Mouse (Mus musculus) testis, postnatal 14 days (tissue): ENCODE measurements at regions not wholly inside any gene's neighbourhood (a gene's known extent, or its start where the extent isn't known, plus 50 kb on each side); places are given as distances from the start of the nearest gene placed in this dataset.

ENCODE experiments used
- DNase-seq: peaks from one replicate; pipeline ENCODE4 v3.0.0; 2021; ENCODE audit warnings: low spot score

DNA sequence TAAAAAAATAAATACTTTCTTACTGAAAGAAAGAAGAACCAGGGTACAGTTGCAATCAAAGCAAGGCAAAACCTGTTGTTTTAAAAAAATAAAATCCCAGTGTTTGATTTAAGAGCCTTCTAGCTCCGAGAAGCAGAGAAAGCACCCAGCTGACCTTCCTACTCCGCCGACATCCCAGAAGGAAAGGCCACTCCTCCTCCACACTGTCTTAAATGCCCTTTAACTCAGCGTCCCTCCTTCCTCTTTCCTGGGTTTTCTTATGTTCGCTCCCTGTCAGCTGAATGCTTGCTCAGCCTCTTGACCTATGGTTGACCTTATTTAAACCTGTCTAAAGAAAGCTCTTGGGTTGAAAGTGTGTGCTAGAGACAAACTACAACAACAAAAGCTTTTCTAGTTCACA lies 79.1 kb downstream of the Sptssa start:
- DNase-seq, result no peak

DNA sequence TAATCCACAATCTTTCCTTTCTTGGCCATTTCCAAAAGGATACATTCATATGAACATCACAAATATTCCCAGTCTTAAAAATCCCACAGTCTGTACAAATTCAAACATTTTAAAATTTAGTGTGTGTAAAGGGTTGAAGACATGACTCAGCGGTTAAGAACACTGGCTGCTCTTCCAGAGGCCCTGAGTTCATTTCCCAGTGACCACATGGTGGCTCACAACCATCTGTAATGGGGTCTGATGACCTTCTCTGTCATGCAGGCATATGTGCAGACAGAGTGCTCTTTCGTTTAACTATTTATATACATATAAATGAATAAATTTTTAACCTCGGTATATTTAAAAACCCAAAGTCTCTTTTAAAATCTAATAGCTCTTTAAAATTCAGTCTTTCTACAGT lies 79.6 kb downstream of the Sptssa start:
- no peak for DNase-seq

DNA sequence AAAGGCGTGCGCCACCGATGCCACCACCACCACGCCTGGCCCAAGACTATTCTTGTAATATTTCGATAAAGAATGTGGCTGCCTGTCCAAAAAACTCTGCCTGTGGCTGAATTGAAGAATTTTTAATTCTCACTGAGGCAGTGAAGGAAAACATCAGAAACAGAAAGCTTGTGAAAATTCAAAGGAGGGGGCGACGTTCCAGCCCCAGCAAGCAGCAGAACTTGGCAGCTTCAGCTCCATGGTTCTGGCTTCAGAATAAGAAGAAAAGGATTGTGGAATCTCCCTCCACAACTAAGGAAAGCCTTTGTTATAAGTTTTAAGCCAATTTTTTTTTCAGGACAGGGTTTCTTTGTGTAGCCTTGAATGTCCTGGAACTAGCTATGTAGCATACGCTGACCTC lies 83.5 kb downstream of the Sptssa start:
- DNase-seq, result no peak

DNA sequence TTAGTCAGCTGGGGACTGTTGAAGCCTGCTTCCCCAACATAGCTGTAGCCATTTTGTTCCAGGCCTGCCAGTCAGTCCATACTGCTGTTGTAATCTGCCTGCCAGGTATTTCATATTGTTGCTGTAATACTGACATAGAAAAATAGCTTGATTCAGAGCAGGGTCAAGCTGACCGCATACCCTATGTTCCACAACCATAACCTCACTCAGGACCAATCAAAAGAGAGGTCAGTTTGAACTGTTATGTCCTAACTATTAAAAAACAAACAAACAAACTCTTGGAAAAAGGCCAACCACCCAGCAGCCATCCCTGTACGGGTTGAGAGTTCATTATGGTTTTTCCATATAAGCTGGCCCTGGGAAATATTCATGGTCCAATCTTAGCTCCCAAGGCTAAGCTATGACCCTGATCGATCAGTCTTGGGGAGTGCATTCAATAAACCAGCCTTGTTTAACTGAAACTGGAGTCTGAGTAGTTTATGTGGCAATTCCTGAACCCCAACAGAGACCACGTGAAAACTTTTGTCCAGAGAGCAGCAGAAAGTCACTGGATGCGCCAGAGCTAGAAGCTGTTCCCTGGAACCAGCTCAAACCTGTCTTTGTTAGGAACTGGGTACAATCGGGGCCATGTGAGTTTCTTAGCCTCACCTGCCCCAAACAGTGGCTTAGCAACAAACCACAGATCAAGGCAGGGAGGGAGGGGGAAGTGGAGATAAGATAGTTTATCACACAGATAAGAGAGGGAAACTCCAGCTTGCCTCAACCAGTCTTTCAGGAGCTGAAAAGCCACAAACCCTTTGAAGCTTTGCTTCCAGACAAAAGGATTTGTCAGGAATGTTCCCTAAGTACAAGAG lies 88.1 kb downstream of the Sptssa start:
- no peak for DNase-seq

DNA sequence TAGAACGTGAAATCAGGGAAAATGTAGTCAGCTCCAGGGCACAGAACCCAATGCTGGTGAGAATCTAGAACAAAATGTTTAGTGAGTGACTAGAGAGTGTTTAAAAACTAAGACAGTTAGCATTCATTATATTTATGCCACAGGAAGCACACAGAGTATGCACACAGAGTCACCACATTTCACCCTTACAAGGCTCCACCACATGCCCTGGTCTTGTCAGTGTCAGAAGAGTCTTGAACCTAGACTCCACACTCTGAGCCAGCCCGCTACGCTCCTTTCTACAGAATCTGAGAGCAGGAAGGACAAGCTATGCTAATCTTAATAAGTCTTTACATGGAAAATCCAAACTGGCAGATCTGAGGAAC lies 89.0 kb downstream of the Sptssa start:
- DNase-seq, result no peak

DNA sequence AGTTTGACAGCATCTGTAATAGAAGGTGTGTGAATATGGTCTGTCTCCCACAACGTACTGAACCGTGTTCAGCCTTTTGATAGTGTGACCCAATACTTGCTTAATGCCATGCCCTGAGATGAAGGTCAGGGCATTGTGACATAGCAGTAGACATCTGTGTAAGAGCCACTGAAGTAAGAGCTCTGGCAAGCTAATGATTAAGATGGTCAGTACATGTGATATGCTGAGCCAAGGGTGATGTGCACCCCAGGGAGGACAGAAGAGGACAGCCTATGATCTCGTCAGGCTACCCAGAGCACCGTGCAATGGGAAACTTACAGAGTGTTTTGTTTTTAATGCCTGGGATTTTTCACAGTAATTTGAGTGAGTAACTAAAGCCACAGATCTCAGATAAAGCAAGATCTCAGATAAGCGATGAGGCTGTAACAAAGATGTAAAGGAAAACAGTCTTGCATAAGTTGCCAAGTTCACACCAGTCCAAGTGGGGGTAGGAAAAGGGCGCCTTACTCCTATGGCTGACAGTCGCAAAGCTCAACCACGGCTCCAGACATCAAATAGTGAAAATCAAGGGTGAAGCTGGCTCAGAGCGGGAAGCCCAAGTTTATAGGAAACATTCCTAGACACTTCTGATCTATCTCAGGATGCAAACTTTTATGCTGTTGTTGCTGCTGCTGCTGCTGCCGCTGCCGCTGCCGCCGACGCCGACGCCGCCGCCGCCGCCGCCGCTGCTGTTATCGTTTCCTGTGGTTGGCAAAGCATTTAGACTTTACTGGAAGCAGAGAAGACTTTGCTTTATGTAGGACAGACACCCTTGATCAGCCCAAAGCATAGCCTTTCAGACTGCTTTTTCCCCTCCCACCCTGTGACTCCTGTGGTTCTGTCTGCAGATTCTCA lies 89.6 kb downstream of the Sptssa start:
- DNase-seq, result no peak

DNA sequence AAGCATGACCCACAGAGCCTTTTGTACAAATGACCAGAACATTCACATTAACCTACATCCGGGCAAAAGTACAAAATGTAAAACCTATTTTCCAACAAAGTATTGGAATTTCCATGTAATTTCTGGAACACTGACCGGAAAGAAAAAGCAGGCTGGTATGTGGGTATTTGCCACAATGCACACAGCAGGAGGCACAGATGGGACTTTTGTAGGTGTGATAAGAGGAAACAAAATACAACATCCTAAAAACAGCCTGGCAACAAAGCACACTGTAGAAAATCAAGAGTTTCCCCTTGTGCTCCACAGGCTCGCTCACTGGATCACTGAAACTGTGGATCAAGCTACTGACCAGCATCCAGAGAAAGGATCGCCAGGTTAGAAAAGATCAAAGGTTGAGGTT lies 94.4 kb downstream of the Sptssa start:
- no peak for DNase-seq

DNA sequence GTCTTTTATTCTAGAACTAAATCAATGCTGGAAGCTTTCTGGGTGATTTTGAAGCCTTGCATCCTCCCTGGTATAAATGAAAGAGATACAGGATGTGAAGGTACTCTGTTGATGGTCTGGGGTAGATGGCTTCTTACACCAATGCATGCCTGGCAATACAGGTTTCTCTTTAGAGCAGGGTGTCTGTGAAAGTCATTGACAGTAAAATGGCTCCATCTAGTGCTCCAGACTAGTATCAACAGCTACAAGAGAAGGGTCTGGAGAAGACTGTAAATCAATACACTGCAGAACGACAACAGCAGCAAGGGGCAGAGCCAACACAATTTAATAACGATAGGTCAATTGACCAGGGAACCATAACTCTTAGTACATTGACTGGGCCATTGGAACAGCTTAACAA lies 98.3 kb downstream of the Sptssa start:
- no peak for DNase-seq

DNA sequence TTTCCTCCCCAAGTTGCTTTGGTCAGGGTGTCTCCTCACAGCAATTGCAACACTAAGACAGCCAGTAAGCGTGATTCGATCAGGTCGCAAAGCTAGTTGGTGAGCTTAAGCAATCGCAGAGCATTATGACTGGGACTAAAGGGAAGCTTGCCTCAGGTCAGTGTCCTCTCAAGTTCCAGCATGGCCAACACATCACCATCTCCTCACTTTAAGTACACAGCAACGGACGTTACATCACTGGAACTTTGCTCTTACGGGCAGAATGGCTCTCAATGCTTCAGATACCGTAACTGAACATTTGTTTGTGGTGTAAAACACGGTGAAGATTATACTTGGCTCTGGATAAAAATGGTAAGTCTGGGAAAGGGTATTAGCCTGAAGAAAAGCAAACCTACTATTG lies 106.7 kb downstream of the Sptssa start:
- DNase-seq, result no peak

DNA sequence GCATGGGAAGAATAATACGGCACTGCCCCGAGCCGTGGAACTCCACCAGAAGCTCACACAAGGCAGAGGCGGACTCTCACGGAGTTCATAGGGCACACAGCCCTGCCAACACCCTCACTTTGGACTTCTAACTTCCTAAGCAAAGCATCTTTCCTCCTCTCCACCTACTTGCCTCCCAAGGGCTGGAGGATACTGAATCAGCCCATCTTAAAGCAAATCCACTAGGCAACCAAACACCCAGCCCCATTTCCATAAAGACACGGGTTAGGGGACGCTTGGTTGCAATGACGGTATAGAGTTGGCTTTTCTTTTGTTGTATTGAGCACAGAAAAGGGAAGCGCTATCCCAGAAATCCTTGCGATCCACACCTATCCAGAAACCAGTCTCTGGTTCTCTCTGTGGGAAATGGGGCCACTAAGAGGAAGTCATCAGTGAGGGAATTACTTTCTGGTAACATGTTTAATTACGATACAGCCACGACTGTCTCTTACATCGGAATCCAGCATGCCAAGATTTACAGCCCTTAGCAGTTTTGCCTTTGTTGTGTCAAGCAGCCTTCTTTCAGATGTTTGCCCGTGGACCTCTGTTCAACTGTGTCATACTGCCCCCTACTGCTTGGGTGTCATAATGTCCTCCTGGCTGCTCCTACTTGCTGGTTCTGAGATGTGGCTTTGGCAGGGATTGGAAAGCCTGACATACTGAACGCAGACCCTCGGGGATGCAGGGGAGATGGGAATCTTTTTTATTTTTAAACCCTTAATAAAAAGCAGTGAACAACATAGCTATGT lies 110.4 kb downstream of the Sptssa start:
- DNase-seq, result peak; percentile 49

DNA sequence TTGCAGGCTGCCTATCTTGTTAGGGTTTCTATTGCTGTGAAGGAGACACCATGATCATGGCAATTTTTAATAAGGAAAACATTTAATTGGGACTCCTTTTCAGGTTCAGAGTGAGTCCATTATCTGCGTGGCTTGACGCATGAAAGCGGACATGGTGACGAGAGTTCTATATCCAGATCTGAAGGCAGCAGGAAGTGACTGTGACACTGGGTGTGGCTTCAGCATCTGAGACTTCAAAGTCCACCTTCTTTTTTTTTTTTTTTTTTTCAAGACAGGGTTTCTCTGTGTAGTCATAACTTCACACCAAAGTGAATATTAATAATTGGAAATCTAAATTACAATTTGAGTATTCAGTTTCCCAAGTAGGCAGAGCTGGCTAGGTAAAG lies 118.1 kb downstream of the Sptssa start:
- no peak for DNase-seq

DNA sequence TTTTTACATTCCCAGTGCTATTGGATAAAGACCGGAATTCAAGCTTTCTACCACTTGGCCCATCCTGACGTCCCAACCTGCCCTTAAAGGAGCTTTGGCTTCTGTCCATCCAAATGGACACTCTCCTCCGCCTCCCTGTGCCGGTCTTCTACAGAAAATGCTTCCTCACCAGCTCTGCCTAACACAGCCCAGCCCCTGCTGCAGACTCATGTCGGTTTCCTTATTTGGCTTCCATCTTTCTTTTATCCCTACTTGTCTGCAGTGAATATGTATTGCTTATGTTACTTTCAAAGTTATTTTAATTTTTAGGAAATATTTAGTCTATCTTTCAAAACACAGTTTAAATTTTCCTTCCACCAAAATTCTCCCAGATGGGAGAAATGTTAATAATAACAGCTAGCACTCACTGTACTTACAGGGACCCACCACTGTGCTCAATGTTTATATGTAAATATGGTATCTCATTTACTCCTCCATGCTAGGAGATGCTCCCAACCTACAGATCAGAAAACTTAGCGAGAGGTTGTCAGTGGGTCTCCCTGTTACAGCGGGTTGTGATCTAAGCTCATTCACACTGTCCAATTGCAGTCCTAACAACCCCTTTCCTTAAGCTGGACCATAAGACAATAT lies 118.6 kb downstream of the Sptssa start:
- DNase-seq, result no peak

DNA sequence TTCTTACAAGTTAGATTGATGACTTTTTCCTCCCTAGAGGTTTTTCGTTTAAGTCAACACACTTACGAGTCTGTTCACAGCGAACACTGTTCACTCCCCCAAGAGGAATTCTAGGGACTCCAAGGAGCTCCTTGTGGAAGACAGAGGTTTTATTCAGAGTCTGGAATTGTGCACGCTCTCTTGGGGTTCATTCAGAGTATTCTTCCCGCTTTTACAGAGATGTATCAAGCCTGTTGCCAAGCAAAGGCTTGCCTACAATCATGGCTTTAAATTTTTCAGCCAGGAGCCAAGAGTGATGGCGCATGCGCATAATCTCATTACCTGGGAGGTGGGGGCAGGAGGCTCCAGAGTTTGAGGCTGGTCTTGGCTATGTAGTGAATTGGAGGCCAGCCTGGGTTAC lies 119.4 kb downstream of the Sptssa start:
- no peak for DNase-seq

DNA sequence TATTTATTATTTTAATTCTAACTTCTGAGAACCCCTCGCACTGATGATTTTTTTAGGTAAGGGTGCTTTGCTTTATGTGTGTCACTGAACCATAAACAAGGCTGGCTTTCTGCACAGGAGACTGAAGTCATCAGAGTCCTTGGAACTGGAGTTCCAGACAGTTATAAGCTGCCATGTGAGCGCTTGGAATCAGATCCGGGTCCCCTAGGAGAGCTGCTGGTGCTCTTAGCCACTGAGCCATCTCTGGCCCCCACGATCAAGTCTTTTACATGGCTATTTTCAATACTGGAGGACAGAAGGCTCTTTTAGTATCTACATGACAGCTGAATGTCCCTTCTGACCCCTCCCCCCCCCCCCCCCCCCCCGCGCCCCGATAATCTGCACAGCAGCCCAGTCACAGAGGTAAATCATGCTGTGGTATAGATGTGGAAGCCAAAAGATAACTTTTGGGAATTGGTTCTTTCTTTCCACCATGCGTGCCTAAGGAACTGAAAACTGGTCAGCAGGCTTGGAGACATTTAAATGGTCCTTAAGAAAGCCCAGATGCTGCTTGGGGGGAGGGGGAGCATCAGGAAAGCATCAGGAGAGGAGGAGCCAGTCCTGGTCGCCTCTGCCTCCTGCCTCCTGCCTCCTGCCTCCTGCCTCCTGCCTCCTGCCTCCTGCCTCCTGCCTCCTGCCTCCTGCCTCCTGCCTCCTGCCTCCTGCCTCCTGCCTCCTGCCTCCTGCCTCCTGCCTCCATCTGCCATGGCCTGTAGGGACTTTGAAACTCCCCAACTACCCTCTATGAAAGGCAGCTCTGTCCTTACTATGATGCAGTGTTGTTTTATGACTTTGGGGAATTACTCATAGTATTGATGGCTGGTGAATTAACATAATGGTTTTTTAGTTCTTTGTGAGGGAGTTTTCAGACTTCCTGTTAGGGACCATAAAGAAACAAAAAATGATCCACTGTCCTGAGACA lies 120.5 kb downstream of the Sptssa start:
- no peak for DNase-seq

DNA sequence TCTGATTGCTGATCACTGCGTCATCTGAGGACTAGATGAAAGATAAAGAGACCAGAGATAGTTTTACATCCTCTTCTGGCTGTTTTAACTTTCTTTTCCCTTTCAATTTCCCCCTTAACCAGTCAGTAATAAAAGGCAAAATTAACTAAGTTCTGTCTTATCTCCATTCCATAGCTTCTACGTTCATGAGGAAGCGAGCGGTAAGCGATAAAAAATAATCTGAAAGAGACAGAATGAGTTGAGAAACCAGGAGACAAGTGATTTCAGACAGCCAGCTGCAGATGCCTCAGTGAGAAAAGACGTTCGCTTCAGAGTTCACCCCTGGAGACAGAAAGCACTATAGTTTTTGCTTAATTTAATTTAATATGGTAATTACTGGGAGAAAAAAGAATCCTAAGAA lies 121.5 kb downstream of the Sptssa start:
- DNase-seq, result no peak

DNA sequence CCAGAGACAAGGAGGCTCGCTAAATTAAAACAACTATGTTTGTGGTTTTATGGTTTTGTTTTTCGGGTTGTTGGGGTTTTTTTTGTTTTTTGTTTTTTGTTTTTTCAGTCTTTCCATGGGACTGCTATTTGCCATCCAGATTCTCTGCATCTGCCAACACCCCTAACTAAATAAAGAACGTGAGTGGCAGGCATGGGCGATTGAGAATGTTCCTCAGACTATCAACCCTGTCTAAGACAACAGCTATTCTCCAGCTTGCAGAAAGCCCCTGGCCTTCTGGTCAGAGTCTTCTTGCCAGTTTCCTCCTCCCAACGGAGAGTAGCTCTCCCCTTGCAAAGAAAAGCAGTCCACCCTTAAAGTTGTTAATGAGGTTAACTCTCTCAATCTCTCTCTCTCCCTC lies 123.2 kb downstream of the Sptssa start:
- no peak for DNase-seq

DNA sequence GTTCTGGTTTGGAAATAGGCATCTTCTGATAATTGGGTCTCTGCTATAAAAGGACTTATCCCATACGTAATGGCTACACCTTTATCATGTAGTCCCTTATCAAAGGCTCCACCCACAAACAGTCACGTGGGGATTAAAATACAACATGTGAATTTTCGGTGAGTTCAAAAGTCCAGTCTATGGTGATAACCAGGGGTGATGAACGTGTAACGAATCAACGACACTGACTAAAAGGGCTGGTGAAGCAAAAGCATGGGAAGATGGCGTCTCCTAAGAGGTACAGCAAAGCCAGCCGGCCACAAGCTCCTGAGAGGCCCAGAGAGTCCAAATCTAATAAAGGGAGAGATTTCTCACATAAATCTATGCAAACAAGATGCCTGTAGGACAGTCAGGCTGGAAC lies 124.3 kb downstream of the Sptssa start:
- no peak for DNase-seq

DNA sequence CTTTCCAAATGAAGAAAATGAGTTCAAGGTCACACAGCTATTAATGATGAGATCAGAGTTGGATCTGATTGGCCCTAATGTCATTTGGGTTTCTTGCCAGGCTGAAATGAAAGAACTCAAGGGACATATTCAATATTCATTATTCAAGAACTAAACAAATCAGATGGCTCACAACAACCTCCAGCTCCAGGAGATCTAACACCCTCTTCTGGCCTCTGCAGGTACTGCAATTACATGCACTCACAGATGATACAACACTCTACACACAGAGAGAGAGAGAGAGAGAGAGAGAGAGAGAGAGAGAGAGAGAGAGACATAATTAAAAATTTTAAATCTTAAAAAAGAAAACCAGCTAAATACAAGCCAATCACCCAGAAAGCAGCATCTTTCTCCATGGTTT lies 128.3 kb downstream of the Sptssa start:
- DNase-seq, result no peak

DNA sequence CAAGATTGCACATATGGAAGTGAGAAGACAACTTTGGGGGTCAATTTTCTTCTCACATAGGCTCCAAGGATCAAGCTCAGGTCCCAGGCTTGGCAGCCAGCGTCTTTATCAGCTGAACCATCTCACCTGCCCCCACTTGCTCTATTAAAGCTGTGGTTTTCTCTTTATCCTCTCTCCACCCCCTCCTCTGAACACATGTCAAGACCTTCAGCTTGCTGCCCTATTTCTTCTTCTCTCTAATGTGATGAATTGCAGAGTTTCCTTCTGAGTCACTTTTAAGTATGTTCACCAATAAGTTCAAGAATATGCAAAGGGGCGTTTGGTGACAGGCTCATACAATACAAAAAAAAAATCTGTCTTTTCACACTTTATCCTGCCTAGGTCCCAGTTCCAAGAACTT lies 128.8 kb downstream of the Sptssa start:
- no peak for DNase-seq

DNA sequence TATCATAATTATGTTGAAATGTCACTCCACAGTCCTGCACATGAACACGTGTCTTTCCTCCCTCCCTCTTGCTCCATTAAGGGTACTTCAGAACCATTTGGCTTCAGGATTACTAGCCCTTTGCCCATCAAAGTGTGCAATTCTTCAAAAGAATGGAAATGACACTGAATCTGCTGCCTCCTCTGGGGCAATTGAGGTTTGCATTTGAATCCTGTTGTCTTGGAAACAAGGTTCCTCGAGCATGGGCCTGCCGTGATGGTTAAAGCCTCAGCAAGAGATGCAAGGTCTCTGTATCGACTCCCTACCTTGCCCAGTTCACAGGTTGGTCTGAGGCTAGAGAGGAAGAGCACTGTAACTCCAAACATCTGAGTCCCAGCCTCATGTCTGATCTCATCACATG lies 136.0 kb downstream of the Sptssa start:
- DNase-seq, result no peak

DNA sequence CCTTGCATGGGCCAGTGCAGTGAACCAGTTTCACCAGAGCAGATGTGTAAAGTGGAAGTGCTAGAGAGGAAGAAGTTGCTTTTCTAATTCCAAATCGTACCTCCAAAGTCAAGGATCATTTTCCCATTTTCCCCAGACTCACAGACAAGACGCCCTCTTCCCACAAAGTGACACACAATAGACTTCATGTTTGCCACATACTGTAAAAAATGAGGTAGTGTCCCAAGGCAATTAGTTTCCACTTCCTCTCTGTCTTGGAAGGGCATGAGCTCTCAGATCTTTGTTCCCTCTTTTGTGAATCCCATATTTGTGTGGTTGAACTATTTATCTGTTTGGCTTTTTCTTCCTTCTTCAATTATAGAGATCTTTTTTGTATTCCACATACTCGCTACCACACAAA lies 137.0 kb downstream of the Sptssa start:
- no peak for DNase-seq
